Mouse (Mus musculus) embryonic fibroblast, embryonic 13.5 days (primary cell): ENCODE measurements at regions not wholly inside any gene's neighbourhood (a gene's known extent, or its start where the extent isn't known, plus 50 kb on each side); places are given as distances from the start of the nearest gene placed in this dataset.

Source experiments
- CTCF ChIP-seq: IDR thresholded peaks from 2 replicates; pipeline ENCODE4 v1.5.1; 2011; ENCODE audit warnings: mild to moderate bottlenecking, control low read depth, low read length, moderate library complexity, borderline replicate concordance; ENCODE audit not compliant: insufficient read depth
- POLR2A ChIP-seq: IDR thresholded peaks from 2 replicates; pipeline ENCODE4 v1.6.1; 2011; ENCODE audit warnings: low read depth, mild to moderate bottlenecking, control low read depth, low read length, moderate library complexity

DNA sequence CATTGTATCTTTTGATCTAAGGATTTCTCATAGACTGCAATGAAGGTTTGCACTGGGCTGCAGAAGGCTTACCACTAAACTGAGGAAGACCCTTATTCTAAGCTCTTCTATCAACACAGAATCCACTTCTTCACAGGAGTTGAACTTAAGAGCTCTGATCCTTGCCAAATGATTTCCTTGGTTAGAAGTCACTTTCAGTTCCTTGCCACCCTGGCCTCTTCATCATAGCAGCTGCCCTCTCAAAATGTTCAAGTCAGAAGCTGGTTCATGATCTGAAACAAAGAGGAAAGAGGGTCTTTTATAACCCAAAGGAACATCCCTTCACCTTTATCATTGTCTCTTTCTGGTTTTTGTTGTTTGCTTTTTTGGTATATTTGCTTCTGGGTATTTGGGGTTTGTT, 131.6 kb downstream of the Basp1 start:
- TF ChIP-seq CTCF = no peak
- TF ChIP-seq POLR2A = no peak
